Mouse (Mus musculus) lung, embryonic 15.5 days (tissue): Measurements from ENCODE around the gene Ldlrad3. TPM values are rescaled to one million over a fixed set of nuclear protein-coding genes. Genes with fewer than 3 reads are reported as not detected.

ENCODE experiments used
- ATAC-seq: fragments of 200-750 bp; cut with Nextera tagmentation; 2 replicates; pipeline ENCODE4 v1.8.0; 2017; ENCODE audit warnings: moderate number of reproducible peaks, borderline replicate concordance; ENCODE audit not compliant: low FRiP score, low TSS enrichment; ENCODE audit errors: extremely low read depth
- H3K27ac ChIP-seq: fragments of 300-500 bp; sonication (generic); 2 replicates; pipeline ENCODE4 v1.5.1; 2015; ENCODE audit warnings: moderate library complexity, mild to moderate bottlenecking, inconsistent platforms
- H3K27me3 ChIP-seq: fragments of 300-500 bp; sonication (generic); 2 replicates; pipeline ENCODE4 v1.6.1; 2015; ENCODE audit warnings: inconsistent platforms
- H3K36me3 ChIP-seq: fragments of 300-500 bp; sonication (generic); 2 replicates; pipeline ENCODE4 v1.6.1; 2015; ENCODE audit warnings: inconsistent platforms
- H3K4me1 ChIP-seq: fragments of 300-500 bp; sonication (generic); 2 replicates; pipeline ENCODE4 v1.6.1; 2015; ENCODE audit warnings: inconsistent platforms
- H3K4me2 ChIP-seq: fragments of 300-500 bp; sonication (generic); 2 replicates; pipeline ENCODE4 v1.6.1; 2015; ENCODE audit warnings: inconsistent platforms, mild to moderate bottlenecking, moderate library complexity
- H3K4me3 ChIP-seq: fragments of 300-500 bp; sonication (generic); 2 replicates; pipeline ENCODE4 v1.5.1; 2015; ENCODE audit warnings: mild to moderate bottlenecking, inconsistent platforms
- H3K9ac ChIP-seq: fragments of 300-500 bp; sonication (generic); 2 replicates; pipeline ENCODE4 v1.6.1; 2015; ENCODE audit warnings: inconsistent platforms
- H3K9me3 ChIP-seq: fragments of 300-500 bp; sonication (generic); 2 replicates; pipeline ENCODE4 v1.6.1; 2016; ENCODE audit warnings: inconsistent platforms
- WGBS: fragments of 180-500 bp; shearing (Covaris S2); methylation state at CpG from one replicate; pipeline ENCODE4 v1.1.7; 2015; 5-methylcytosine and 5-hydroxymethylcytosine counted together
- polyA plus RNA-seq: library from polyadenylated mRNA; unstranded; fragments of >200 nt; fragmentation: Nextera tagmentation; extraction: Ambion mirVana; gene quantifications from 2 replicates; pipeline ENCODE4 v1.2.1, GENCODE M21; 2015

Ldlrad3 gene
- polyA plus RNA-seq, 1 experiment from 2014 or later: 48.5 TPM

GRCm38 (mm10) chr2:102038229-102038894, 147.8 kb downstream of the Ldlrad3 start:
- Histone ChIP-seq H3K4me3 (no peak overlapping the region), H3K4me1 (peaks cover 26% of the 10 kb centered on the region), H3K27ac (no peak overlapping the region), H3K27me3 (no peaks in the 10 kb centered on the region), H3K36me3 (no peaks in the 10 kb centered on the region), H3K9ac (no peak overlapping the region), H3K4me2 (no peak overlapping the region), H3K9me3 (no peaks in the 10 kb centered on the region)
- peak; percentile 34; the same call in 1 of the 2 replicates for ATAC-seq
- 39% methylated on average over 10 of the region's 10 CpGs for WGBS

DNA sequence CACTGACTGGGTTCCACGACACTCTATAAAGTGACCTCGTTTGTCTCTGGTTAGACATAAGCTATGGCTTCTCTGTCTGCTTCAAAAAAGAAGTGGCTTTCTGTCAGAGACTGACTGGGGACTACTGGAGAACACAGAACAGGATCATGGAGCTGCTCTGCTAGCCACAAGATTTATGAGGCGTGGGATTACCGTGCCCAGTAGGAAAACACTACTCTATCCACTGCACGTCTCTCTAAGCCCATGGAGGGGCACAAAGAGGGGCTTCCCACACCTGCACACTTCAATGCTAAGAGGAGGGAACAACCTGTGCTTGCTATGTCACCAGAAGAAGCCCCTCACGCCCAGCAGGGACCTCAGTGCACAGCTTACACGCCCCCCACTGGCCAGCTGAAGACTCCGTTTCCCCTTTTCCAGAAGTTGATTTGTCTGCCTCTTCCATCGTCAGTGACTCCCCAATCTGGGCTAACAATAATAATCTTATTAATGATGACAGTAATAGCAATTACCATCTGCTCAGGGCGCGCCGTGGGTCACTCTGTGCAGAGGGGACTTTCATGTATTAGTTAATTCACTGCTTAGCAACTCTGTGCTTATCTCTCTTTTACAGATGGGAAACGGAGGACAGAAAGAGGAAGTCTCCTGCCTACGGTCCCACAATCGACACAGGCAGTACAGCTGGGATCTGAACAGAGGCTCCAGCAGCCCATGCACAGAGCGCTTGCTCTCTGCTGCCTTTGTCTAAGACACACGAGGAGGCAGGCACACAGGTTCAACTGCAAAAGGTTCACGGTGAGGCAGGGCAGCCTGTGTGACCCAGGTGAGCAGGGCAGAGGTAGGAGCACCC, 149.3 kb downstream of the Ldlrad3 start:
- H3K27ac ChIP-seq: no peak overlapping the region

DNA sequence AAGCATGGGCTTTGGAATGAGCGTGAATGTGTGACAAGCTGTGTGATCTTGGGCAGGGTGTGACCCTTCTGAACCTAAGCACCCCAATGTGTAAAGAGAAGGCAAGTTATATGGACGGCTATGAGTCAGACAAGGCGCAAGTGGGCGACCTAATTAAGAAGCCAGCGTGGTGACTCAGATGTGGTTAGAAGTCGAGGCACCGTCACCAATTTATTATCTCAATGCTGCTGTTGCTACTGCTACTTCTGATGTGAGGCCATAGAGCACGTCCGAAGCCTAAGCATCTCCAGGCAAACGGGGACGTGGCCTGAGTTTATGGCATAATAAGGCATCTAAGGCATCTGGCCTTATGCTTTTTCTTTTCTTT, 151.7 kb downstream of the Ldlrad3 start:
- Histone ChIP-seq H3K4me1 (peaks cover 23% of the 10 kb centered on the region), H3K4me2 (no peak overlapping the region), H3K27ac (no peak overlapping the region), H3K4me3 (no peak overlapping the region), H3K27me3 (no peaks in the 10 kb centered on the region), H3K9me3 (no peaks in the 10 kb centered on the region), H3K9ac (no peak overlapping the region), H3K36me3 (no peaks in the 10 kb centered on the region)
- WGBS: 81% methylated on average over 11 of the region's 11 CpGs
- no peak for ATAC-seq

More for the DNA sequence above, 149.3 kb downstream of the Ldlrad3 start:
- Histone ChIP-seq H3K4me1 (peaks cover 26% of the 10 kb centered on the region), H3K27me3 (no peaks in the 10 kb centered on the region), H3K4me2 (peak overlapping the region; percentile 23; the same call in 1 of the 2 replicates), H3K9me3 (no peaks in the 10 kb centered on the region), H3K36me3 (no peaks in the 10 kb centered on the region), H3K4me3 (no peak overlapping the region), H3K9ac (no peak overlapping the region)
- WGBS: 43% methylated on average over 18 of the region's 18 CpGs
- 0 out of 2 replicates have a peak, but pooled peaks have one; percentile 19 for ATAC-seq

DNA sequence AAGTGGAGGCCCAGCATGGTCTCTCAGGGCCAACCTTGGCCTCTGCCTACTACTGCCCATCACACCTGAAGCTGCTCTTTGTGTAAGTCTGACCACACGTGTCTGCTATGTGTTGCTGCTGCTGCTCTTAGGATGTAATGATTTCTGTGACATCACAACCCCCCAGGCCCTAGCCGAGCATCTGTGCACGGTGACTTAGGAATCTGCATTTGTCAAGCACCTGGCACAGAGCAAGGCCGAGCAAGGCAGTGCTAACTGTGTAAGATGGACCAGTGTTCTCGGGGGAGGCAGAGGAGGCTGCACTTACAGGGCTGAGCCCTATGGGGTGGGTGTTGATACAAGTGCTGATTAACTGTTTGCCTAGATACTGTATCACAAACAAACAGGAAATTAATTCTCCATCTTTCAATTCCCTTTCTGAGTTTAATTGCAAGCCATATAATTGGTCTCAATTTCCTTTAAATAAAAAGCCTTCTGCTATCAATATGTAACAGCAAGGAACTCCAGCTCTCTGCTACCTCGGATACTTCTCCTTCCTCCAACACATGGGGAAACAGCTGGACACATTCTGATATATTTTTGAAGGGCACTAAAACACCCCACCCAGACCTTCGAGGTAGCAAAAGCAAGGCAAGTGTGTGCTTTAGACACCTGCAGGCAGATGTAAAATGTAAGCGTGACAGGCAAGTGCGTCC, 152.2 kb downstream of the Ldlrad3 start:
- H3K4me3 ChIP-seq: no peak overlapping the region
- no peaks in the 10 kb centered on the region for H3K9me3 ChIP-seq
- H3K27ac ChIP-seq: no peak overlapping the region
- H3K36me3 ChIP-seq: no peaks in the 10 kb centered on the region
- H3K4me2 ChIP-seq: no peak overlapping the region
- 65% methylated on average over 9 of the region's 9 CpGs for WGBS
- no peaks in the 10 kb centered on the region for H3K27me3 ChIP-seq
- peaks cover 18% of the 10 kb centered on the region for H3K4me1 ChIP-seq
- no peak for ATAC-seq
- no peak overlapping the region for H3K9ac ChIP-seq

DNA sequence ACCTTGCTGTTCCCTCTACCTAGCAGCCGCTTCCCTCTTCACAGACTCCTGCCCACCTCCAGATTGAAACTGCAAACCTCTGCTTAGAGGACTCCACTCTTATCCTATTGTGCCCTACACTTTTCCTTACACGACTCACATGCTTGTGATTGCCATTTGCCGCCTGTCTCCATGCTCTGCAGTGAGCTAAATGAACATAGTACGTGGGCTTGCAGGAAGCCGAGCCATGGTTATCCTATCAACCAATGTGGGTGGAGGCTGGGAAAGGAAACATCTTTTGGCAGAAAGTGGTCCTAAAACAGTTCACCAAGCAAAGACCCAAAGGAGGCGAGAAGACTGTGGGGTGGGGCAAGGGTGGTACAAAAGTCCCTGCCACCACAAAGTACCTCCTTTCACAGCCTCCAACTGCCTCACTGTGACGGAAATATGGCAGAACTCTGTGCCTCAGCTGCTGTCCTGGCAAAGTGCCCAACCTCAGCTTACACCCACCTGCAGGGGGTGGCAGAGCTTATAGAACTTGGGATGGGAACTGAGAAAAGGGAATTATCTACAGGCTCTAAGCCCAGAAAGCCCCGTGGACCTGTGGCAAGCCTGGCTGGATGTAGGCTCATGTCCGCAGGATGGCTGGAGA, 153.4 kb downstream of the Ldlrad3 start:
- Histone ChIP-seq H3K9ac (no peak overlapping the region), H3K27ac (no peak overlapping the region), H3K27me3 (no peaks in the 10 kb centered on the region), H3K36me3 (no peaks in the 10 kb centered on the region), H3K9me3 (no peaks in the 10 kb centered on the region), H3K4me1 (peaks cover 6% of the 10 kb centered on the region), H3K4me3 (no peak overlapping the region), H3K4me2 (no peak overlapping the region)
- no peak for ATAC-seq
- 73% methylated on average over 9 of the region's 9 CpGs for WGBS

DNA sequence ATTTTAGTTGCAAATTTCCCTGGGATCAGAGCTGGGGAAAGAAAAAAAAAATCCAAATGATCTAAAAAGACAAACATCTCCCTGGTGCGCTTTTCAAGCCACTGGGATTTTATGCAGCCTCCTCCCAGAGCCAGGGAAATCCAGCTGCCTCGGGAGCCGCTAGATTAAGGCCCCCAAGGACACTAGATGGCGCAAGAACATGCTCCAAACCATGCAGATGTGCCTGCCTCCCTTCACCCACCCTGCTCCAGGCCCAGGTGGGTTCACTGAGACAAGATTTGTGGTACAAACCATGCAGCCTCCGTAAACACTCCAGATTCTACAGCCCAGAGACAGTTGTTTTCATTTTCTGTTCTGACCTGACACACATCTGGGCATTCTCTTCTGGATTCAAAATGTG, 155.5 kb downstream of the Ldlrad3 start:
- Histone ChIP-seq H3K4me2 (no peak overlapping the region), H3K4me1 (no peaks in the 10 kb centered on the region), H3K9ac (no peak overlapping the region), H3K4me3 (no peak overlapping the region), H3K9me3 (no peaks in the 10 kb centered on the region), H3K27me3 (no peaks in the 10 kb centered on the region), H3K27ac (no peak overlapping the region), H3K36me3 (no peaks in the 10 kb centered on the region)
- WGBS: 27% methylated on average over 5 of the region's 5 CpGs
- no peak for ATAC-seq

DNA sequence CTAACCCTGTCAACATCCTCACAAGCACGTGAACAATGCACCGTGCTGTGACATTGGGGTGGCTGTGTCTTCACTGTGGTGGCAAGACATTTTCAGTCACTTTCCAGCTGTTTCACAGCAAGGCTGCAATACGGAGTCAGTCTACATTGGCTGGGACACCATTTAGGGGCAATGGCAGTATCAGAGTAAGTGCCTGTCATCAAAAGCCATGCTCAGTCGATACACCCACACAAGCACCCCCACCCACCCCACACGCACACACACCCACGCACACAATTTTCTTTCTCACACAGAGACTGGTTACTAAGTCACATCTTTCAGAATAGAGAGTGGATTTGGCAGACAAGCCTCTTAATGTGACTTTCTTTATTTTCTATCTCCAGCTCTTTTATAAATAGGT, 156.0 kb downstream of the Ldlrad3 start:
- 87% methylated on average over 6 of the region's 6 CpGs for WGBS
- no peaks in the 10 kb centered on the region for H3K36me3 ChIP-seq
- no peak overlapping the region for H3K27ac ChIP-seq
- no peaks in the 10 kb centered on the region for H3K4me1 ChIP-seq
- no peak overlapping the region for H3K4me3 ChIP-seq
- no peak overlapping the region for H3K4me2 ChIP-seq
- H3K9me3 ChIP-seq: no peaks in the 10 kb centered on the region
- H3K27me3 ChIP-seq: no peaks in the 10 kb centered on the region
- no peak for ATAC-seq
- no peak overlapping the region for H3K9ac ChIP-seq

GRCm38 (mm10) chr2:102029682-102030081, 156.5 kb downstream of the Ldlrad3 start:
- Histone ChIP-seq H3K4me2 (no peak overlapping the region), H3K27me3 (no peaks in the 10 kb centered on the region), H3K4me1 (no peaks in the 10 kb centered on the region), H3K36me3 (no peaks in the 10 kb centered on the region), H3K4me3 (no peak overlapping the region), H3K9ac (no peak overlapping the region), H3K9me3 (no peaks in the 10 kb centered on the region), H3K27ac (no peak overlapping the region)
- 72% methylated on average over 5 of the region's 5 CpGs for WGBS
- ATAC-seq: no peak

DNA sequence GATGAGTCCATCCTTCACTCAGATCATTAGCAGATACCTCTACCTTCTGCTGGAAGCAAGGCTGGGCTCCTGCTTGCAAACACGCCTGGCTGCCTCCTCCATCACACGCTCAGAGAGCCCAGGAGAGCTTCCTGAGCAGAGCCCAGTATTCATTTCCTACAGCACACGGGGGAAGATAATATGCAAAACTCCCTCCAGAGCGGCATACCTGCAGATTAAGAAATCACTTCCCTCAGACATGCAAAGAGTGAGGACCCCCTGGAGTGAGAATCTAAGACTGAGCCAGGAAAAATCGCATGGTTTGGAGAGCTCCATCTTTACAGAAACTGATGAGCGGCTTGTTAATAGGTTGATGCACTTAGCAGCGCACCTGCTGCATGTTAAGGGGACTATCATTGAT, 158.9 kb downstream of the Ldlrad3 start:
- no peaks in the 10 kb centered on the region for H3K36me3 ChIP-seq
- H3K4me2 ChIP-seq: no peak overlapping the region
- no peaks in the 10 kb centered on the region for H3K27me3 ChIP-seq
- no peak overlapping the region for H3K4me3 ChIP-seq
- H3K4me1 ChIP-seq: 0 out of 2 replicates have a peak, but pooled peaks cover under 1% of the 10 kb centered on the region
- no peak overlapping the region for H3K27ac ChIP-seq
- no peak overlapping the region for H3K9ac ChIP-seq
- no peak for ATAC-seq
- no peaks in the 10 kb centered on the region for H3K9me3 ChIP-seq
- 80% methylated on average over 7 of the region's 7 CpGs for WGBS

DNA sequence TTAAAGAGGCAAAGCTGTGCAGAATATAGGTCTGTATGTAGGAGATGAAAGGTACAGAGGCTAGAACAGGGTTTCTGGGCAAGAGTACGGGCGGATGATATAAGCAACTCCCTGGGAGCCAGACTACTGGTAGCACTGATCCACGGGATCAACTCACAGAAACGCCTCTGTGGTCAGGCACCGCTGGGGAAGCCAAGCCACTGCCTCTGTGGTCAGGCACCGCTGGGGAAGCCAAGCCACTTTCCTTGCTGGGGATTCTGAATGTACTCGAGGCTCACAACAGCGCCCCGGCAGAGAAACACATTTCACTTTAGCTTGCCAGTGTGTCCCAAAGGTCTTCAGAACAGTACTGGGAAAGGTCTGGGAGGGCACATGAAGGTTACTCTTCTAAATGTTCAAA, 160.0 kb downstream of the Ldlrad3 start:
- no peak overlapping the region for H3K4me2 ChIP-seq
- H3K9ac ChIP-seq: no peak overlapping the region
- ATAC-seq: no peak
- H3K27me3 ChIP-seq: no peaks in the 10 kb centered on the region
- 0 out of 2 replicates have a peak, but pooled peaks cover 5% of the 10 kb centered on the region for H3K4me1 ChIP-seq
- H3K9me3 ChIP-seq: no peaks in the 10 kb centered on the region
- 88% methylated on average over 9 of the region's 9 CpGs for WGBS
- no peak overlapping the region for H3K27ac ChIP-seq
- no peaks in the 10 kb centered on the region for H3K36me3 ChIP-seq
- H3K4me3 ChIP-seq: no peak overlapping the region

GRCm38 (mm10) chr2:102024483-102024882, 161.7 kb downstream of the Ldlrad3 start:
- Histone ChIP-seq H3K4me3 (no peak overlapping the region), H3K9me3 (no peaks in the 10 kb centered on the region), H3K4me1 (0 out of 2 replicates have a peak, but pooled peaks cover 5% of the 10 kb centered on the region), H3K36me3 (no peaks in the 10 kb centered on the region), H3K9ac (no peak overlapping the region), H3K4me2 (no peak overlapping the region), H3K27me3 (no peaks in the 10 kb centered on the region), H3K27ac (no peak overlapping the region)
- no peak for ATAC-seq
- WGBS: 78% methylated on average over 8 of the region's 8 CpGs
